8 mouse cellular contexts compared by ENCODE assay signal in the genomic region with DNA sequence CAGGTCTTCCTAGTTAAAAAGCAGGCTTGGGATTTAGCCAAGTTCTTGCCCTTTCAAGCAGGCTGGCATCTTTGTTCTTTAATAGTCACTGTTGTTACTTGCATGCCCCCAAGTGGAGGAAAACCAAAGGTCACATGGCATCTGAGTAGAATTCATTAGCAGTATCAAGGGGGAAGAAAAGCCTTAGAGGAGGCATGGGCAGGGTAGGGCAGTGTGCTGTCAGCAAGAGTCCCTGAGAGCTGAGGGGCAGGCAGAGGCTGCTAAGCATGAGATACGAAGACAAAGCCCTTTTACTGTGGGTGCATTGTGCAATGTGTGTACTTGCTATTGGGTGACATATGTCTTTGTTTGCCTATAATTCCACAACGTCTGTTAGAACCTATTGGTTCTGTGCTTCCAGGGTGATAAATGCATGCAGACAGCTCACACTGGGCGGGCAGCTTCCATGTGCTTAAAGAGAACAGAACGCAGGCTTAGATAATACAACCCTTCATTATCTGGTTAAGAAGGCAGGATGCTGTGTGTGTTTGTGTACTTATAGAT.
DNase-seq lines count a peak whose midpoint lies in the region; ATAC-seq lines count a peak whose summit lies in the region.

No protein-coding gene starts in this region.

- no peak overlapping the region for H3K4me2 ChIP-seq in hindbrain, embryonic 11.5 days (replicated peaks; ENCODE audit: low read depth, low read length)
- no peak overlapping the region for H3K4me2 ChIP-seq in neural tube, embryonic 11.5 days (ENCODE audit: low read depth)

- H3K9me3 ChIP-seq in megakaryocyte, embryonic 14.5 days: no peaks in the 10 kb centered on the region
- H3K9me3 ChIP-seq in hindbrain, embryonic 11.5 days (ENCODE audit: control insufficient read depth, low read length): no peaks in the 10 kb centered on the region
- H3K9me3 ChIP-seq in neural tube, embryonic 11.5 days (ENCODE audit: control insufficient read depth, low read length): no peaks in the 10 kb centered on the region

- peak; percentile 76 for DNase-seq in embryo, embryonic 10.5 days (ENCODE audit: low spot score)
- peak; percentile 66 for DNase-seq in hindbrain, embryonic 11.5 days (ENCODE audit: low spot score)
- DNase-seq in layer of hippocampus, postnatal 10 days (ENCODE audit: low spot score in 2 of 2): peak; percentile 6 to 17
- peak; percentile 70 for DNase-seq in neural tube, embryonic 11.5 days (ENCODE audit: low spot score)
- no peak for DNase-seq in gastrocnemius, postnatal 14 days
- no peak for DNase-seq in ovary, postnatal 10 days (ENCODE audit: low spot score)

- no peak for ATAC-seq in megakaryocyte, adult 5-6 weeks (ENCODE audit: poor library complexity, severe bottlenecking)
- peak; percentile 98 for ATAC-seq in hindbrain, embryonic 11.5 days (ENCODE audit: low FRiP score)
- ATAC-seq in neural tube, embryonic 11.5 days (ENCODE audit: insufficient read depth, low FRiP score, low TSS enrichment): peak; percentile 94

- no peaks in the 10 kb centered on the region for H3K27me3 ChIP-seq in megakaryocyte, embryonic 14.5 days (replicated peaks)
- H3K27me3 ChIP-seq in hindbrain, embryonic 11.5 days (ENCODE audit: control insufficient read depth, insufficient read depth, low read length): no peaks in the 10 kb centered on the region
- H3K27me3 ChIP-seq in neural tube, embryonic 11.5 days (ENCODE audit: control insufficient read depth, insufficient read depth, low read length): no peaks in the 10 kb centered on the region

- H3K9ac ChIP-seq in hindbrain, embryonic 11.5 days (ENCODE audit: low read depth, low read length): no peak overlapping the region
- H3K9ac ChIP-seq in neural tube, embryonic 11.5 days (ENCODE audit: low read length): no peak overlapping the region

- WGBS in hindbrain, embryonic 11.5 days: 26% methylated on average over 4 of the region's 4 CpGs
- 24% methylated on average over 4 of the region's 4 CpGs for WGBS in neural tube, embryonic 11.5 days

- no peaks in the 10 kb centered on the region for H3K36me3 ChIP-seq in megakaryocyte, embryonic 14.5 days (replicated peaks; ENCODE audit: low read length)
- H3K36me3 ChIP-seq in hindbrain, embryonic 11.5 days (ENCODE audit: control insufficient read depth, insufficient read depth, low read length): no peaks in the 10 kb centered on the region
- no peaks in the 10 kb centered on the region for H3K36me3 ChIP-seq in neural tube, embryonic 11.5 days (ENCODE audit: control insufficient read depth, insufficient read depth, low read length)

- H3K27ac ChIP-seq in hindbrain, embryonic 11.5 days (ENCODE audit: low read depth, low read length): no peak overlapping the region
- no peak overlapping the region for H3K27ac ChIP-seq in neural tube, embryonic 11.5 days (ENCODE audit: low read depth, low read length)

- intact Hi-C loops in gastrocnemius, postnatal 14 days (cut with DNase I; ENCODE audit: low total_unique reads): no loop called here

- H3K4me1 ChIP-seq in megakaryocyte, embryonic 14.5 days: peaks cover 6% of the 10 kb centered on the region
- H3K4me1 ChIP-seq in hindbrain, embryonic 11.5 days (replicated peaks; ENCODE audit: control insufficient read depth, insufficient read depth, low read length): no peaks in the 10 kb centered on the region
- H3K4me1 ChIP-seq in neural tube, embryonic 11.5 days (ENCODE audit: control insufficient read depth, insufficient read depth, low read length): no peaks in the 10 kb centered on the region

- H3K4me3 ChIP-seq in megakaryocyte, embryonic 14.5 days (replicated peaks): peak overlapping the region; percentile 64
- no peak overlapping the region for H3K4me3 ChIP-seq in hindbrain, embryonic 11.5 days (ENCODE audit: low read depth, low read length)
- H3K4me3 ChIP-seq in neural tube, embryonic 11.5 days (ENCODE audit: low read depth, low read length): no peak overlapping the region

Comparison
In these comparisons a context has a peak if more than half of its experiments do, and no peak if none do; other contexts are left out.
1. DNase-seq: peak in embryo, embryonic 10.5 days (single experiment), hindbrain, embryonic 11.5 days (single experiment), layer of hippocampus, postnatal 10 days (2 of 2) and neural tube, embryonic 11.5 days (single experiment); none in gastrocnemius, postnatal 14 days (single experiment) and ovary, postnatal 10 days (single experiment).